In genomic region chr9:66608817-66609345, GRCm38 (mm10) we compare ENCODE assay signal across 7 mouse cellular contexts.
"Had no signal": no experiment of that assay in that cellular context is flagged by ENCODE, and none has a peak within 500 bp of the region (broad histone marks: within the 10 kb centered on the region; RNA-seq: fewer than 3 reads in every experiment).

No protein-coding gene starts in this region.

- DNase-seq: lung, adult 18-20 months; lung, embryonic 14.5 days; lung, postnatal 10 days; right cerebral cortex, postnatal 14 days; thymus, adult 2 months; thymus, postnatal 25 days; thymus, postnatal 4 days had no signal
